Mouse (Mus musculus): ENCODE measurements around the gene Cpne5.

GRCm38 (mm10) chr17:29213381-29214192 lies 24.4 kb downstream of the Cpne5 start:
- TF ChIP-seq POLR2A (IDR thresholded peaks at IDR 0.05; ENCODE audit: insufficient read depth, low read depth, low read length) = no peak
- no peak for TF ChIP-seq CTCF (IDR thresholded peaks at IDR 0.05; ENCODE audit: insufficient read depth, low read depth, low read length)

Measured in olfactory bulb, adult 2 months (tissue).